Mouse (Mus musculus): Measurements from ENCODE around the gene Itm2c.

The Itm2c gene

DNA sequence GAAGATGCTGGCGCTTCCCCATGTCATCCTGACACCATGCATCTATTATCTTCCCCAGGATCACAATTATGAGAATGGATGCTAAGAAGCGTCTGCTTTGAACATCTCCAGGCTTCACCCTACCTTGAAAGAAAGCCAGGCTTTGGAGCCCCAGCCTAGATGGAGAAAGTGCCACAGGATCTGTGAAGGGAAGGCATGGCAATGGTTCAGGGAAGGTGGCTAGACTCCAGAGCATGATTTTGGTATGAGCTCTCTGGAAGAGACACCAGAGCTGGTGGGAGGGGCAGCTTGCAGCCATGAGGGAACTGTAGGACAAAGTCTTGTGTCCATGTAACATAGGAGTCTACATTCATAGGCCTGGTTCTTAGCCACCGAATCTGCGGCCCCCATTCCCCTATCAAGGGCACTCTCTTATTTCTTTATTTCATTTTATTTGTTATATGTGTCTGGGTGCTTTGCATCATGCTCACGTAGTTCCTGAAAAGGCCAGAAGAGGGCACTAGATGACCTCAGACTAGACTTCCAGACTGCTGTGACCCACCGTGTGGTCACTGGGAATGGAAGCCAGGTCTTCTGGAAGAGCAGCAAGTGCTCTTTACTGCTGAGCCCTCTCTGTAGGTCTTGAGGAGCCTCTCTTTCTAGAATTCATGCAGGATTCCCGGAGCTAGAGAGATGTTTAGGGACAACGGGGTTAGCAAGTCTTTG is 41.2 kb downstream of the Itm2c start:
- DNase-seq: peak; percentile 27

DNA sequence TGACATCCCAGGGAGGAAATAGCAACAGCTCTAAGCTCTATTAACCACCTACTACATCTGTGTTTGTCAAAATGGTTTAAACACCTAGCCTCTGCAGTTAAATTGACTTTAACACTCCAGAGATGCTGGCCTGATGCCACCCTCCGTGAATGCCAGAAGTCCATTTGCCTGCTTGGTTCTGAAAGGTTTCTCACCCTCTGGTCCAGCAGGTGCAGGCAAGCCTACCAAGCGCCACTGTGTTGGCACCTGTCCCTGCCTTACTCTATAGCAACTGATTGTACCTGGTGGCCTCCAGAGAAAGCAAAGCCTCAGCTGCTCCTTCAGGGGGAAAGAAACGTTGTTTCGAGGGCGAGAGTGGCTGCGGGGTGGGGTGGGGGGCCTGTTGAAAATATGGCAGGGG is 42.2 kb downstream of the Itm2c start:
- no peak for DNase-seq

DNA sequence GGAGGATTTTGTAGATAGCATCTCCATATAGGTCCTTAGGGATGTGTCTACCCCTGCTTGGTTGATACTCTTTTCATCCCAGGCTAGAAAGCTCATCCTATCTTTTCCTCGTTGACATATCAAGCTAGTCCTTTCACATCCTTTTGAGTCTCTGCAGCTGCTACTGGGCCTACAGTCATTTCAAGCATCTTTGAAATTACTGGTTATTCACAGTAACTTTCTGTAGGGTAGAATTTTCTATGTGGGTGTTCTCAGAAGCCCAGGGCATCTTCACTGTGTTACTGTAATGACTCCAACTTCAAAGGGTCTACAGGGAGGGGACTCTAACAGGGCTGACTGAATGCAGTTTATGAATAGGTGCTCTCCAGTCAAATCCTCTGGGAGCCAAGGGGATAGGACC is 43.2 kb downstream of the Itm2c start:
- DNase-seq: no peak

DNA sequence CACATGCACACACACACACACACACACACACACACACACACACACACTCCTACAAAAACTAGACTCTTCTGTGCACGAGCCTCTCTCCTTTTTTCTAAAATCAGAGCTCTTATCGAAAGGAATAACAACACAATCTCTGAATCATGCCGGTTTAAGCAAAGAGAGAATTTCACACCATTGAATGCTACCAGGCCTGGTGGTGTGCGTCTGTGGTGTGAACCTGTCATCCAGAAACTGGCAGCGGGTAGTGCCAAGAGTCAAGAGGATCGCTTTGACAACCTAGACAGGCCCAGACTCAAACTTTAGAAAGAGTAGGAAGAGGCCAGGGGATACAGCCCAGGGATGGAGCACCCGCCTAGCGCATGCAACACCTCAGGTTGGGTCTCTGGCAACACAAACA is 48.2 kb downstream of the Itm2c start:
- no peak for DNase-seq

DNA sequence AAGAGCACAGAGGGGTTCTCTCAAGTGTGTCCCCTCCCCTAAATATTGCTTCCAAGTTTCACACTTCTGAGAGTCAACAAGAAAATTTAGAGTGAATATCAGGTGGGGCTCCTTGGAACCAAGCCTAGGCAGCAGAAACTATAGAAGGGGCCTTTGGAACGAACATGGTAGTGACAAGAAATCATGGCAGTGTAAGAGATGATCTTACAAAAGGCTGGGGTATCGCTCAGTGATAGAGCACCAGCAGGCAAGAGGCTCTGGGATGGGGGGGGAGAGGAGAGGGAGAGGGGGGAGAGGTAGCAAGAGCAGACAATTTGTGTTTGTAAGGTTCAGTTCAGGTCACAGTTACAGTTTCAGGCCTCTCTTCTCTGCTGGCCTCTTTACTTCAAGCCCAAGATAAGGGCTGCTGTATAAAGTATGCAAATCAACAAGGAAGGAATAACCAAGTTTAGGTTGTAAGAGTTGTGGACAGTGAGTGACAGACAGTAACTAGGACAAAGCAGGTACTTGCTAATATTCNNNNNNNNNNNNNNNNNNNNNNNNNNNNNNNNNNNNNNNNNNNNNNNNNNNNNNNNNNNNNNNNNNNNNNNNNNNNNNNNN is 55.1 kb downstream of the Itm2c start:
- no peak for DNase-seq

DNA sequence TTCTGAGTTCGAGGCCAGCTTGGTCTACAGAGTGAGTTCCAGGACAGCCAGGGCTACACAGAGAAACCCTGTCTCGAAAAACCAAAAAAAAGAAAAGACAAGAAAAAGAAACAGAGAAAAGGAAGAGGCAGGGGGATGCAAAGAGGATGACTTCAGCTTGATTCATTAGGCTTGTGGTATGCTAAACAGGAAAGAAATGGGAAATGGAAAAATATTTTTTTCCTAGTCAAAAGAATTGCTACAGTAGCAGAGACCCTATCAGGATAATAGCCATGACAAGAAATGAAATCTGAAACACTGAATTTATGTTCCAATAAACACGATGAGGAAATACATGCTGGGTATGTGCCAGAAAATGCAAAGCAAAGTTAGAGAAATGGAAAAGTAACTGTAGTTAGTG is 61.1 kb downstream of the Itm2c start:
- DNase-seq: no peak

DNA sequence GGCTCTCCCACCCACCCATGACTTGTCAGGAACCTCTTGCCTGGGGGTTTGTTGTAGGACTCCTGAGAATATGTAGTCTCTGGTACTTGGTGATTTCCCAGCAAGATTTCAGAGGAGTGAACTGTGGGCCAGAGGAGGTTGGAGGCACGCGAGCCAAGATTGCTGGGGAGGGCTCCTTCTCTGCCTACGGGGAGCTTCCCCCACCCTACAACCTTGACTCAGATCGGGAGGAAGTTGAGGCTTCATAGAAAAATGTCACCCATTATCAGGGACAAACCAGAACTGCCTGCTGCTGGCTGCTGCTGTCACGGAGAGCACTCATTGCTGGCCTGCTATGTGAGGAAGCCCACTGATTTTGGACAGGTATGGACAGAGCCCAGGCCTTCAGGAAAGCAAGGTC is 63.2 kb downstream of the Itm2c start:
- no peak for DNase-seq

DNA sequence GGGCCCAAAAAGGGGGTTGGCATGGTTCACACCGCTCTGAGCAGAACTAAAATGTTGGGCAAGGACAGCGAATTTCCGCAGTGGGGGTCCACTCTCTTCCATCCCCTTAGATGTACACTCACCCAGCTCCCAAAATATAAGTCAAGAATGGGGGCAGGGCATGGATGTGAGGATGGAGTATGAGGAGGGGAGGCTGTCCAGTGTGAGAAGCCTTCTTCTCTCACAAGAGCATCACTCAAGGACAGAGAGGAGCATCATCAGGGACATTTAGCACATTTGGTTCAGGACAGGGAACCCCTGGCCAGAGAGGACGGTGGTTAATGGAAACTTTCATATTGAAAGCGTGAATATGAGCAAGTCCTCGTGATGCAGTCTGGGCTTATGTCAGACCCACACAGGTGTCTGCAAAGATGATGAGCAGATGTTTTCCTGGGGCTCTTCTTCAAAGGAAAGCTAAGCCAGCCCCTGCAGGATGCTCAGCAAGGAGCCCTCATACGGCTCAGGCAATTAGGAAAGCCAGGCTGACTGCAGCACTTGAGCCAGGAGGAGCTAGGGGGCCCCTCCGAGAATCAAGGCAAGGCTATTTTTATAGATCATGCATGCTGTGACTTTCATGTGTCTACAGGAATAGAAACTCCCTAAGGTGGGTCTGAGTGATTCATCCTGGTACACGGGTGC is 64.0 kb downstream of the Itm2c start:
- DNase-seq: no peak
